Mouse (Mus musculus) mouse embryonic stem cell (cell line): ENCODE results near the gene Ubald2.
"Not testable (repeated sequence)": the region's sequence is repeated elsewhere in the genome, so short reads cannot be mapped to it uniquely, and the experiment has no call there.

Experiments
- in situ Hi-C, 2 experiments: fragments of 300-500 bp; cut with MboI; formaldehyde crosslinking; loops; 1 replicate in 1 of 2; 3 replicates in 1 of 2; pipeline ENCODE4 v1.14.3; 2019 to 2020; ENCODE audit warnings: low sequenced_read_pairs in 2 of 2, low pct_unique_long_range_greater_than_20kb in 1 of 2, mixed read lengths in 1 of 2; ENCODE audit not compliant: unreplicated experiment in 1 of 2

Gene Ubald2

GRCm38 (mm10) chr11:116433356-116434286 is at the start of gene Ubald2:
Ubald2 (plus strand) TSS chr11:116434094.
- in situ Hi-C loops: no loop called here

GRCm38 (mm10) chr11:116384171-116384570 is 49.7 kb upstream of the Ubald2 start:
- in situ Hi-C loops: no loop called here

GRCm38 (mm10) chr11:116385999-116386398 is 47.9 kb upstream of the Ubald2 start:
- in situ Hi-C loops: no loop called here

GRCm38 (mm10) chr11:116387086-116388071 is 46.5 kb upstream of the Ubald2 start:
- in situ Hi-C loops: no loop called here

GRCm38 (mm10) chr11:116388841-116389480 is 44.9 kb upstream of the Ubald2 start:
- in situ Hi-C loops: no loop called here

GRCm38 (mm10) chr11:116394769-116395168 is 39.1 kb upstream of the Ubald2 start:
- in situ Hi-C loops: no loop called here

- in situ Hi-C loops: no loop called here
Observed at GRCm38 (mm10) chr11:116396276-116396933, 37.5 kb upstream of the Ubald2 start.

GRCm38 (mm10) chr11:116396934-116397330 is 37.0 kb upstream of the Ubald2 start:
- in situ Hi-C loops: no loop called here

- in situ Hi-C loops: no loop called here
Observed at GRCm38 (mm10) chr11:116397517-116398347, 36.2 kb upstream of the Ubald2 start.

- in situ Hi-C loops: no loop called here
Observed at GRCm38 (mm10) chr11:116398348-116398677, 35.6 kb upstream of the Ubald2 start.

GRCm38 (mm10) chr11:116400560-116400959 is 33.3 kb upstream of the Ubald2 start:
- in situ Hi-C loops: no loop called here

- in situ Hi-C loops: no loop called here
Observed at GRCm38 (mm10) chr11:116405601-116406000, 28.3 kb upstream of the Ubald2 start.

GRCm38 (mm10) chr11:116406231-116406728 is 27.6 kb upstream of the Ubald2 start:
- in situ Hi-C loops: no loop called here

GRCm38 (mm10) chr11:116409008-116409407 is 24.9 kb upstream of the Ubald2 start:
- in situ Hi-C loops: no loop called here

GRCm38 (mm10) chr11:116410415-116410814 is 23.5 kb upstream of the Ubald2 start:
- in situ Hi-C loops: not testable (repeated sequence)

- in situ Hi-C loops: no loop called here
Observed at GRCm38 (mm10) chr11:116411582-116411981, 22.3 kb upstream of the Ubald2 start.
